Mouse (Mus musculus): Measurements from ENCODE around the gene Klhdc3. TPM values are rescaled to one million over a fixed set of nuclear protein-coding genes. Genes with fewer than 3 reads are reported as not detected.

Klhdc3 gene
- total RNA-seq (2012; rRNA removed): 66.7 and 72.3 TPM in 2 replicates
- 15.9 and 19.5 TPM in 2 replicates for total RNA-seq (2014; rRNA removed)
- 126 and 130 TPM in 2 replicates for polyA plus RNA-seq (2012; ENCODE audit: insufficient read length, low read depth)

GRCm38 (mm10) chr17:46680760-46681373 is at the start of gene Klhdc3:
Gene Klhdc3 (minus strand): TSS chr17:46680914.
- peak within 1 kb of the TSS; percentile 81 for H3K4me2 ChIP-seq (ENCODE audit: insufficient read depth, low read depth, poor library complexity, severe bottlenecking)
- H3K4me3 ChIP-seq (replicated peaks in 1 of 3; ENCODE audit: low read depth in 2 of 3, low read length in 2 of 3, poor library complexity in 1 of 3): peak within 1 kb of the TSS; percentile 77 to 99 (median 86)
- H3K4me1 ChIP-seq (ENCODE audit: control insufficient read depth in 1 of 2, insufficient read depth in 2 of 2): peaks cover 7 to 29% of the 10 kb centered on the region in 2 experiments
- TF ChIP-seq ZMIZ1 (IDR thresholded peaks at IDR 0.05; ENCODE audit: low read depth, low read length) (peak; percentile 52; the same call in 1 of the 2 replicates), MAX (IDR thresholded peaks at IDR 0.05; ENCODE audit: low read length) (no peak; the same call in 1 of the 2 replicates), IRF4 (IDR thresholded peaks at IDR 0.05; ENCODE audit: low read depth, low read length) (no peak), UBTF (IDR thresholded peaks at IDR 0.05; ENCODE audit: low read depth, low read length) (no peak), MAFK (IDR thresholded peaks at IDR 0.05; ENCODE audit: insufficient replicate concordance, low read length) (no peak), NRF1 (IDR thresholded peaks at IDR 0.05; ENCODE audit: low read depth, low read length) (peak; percentile 90), ELF1 (IDR thresholded peaks at IDR 0.05; ENCODE audit: low read depth, low read length) (peak; percentile 71), MYC (IDR thresholded peaks at IDR 0.05; ENCODE audit: low read depth, low read length) (no peak), BHLHE40 (IDR thresholded peaks at IDR 0.05; ENCODE audit: low read depth, low read length) (peak; percentile 87), MAZ (IDR thresholded peaks at IDR 0.05; ENCODE audit: low read depth, low read length) (peak; percentile 56; the same call in 1 of the 2 replicates), JUN (IDR thresholded peaks at IDR 0.05; ENCODE audit: insufficient read depth, low read depth, low read length) (no peak), NELFE (IDR thresholded peaks at IDR 0.05; ENCODE audit: low read depth, low read length) (peak; percentile 86), EP300 (IDR thresholded peaks at IDR 0.05; ENCODE audit: low read length) (no peak), GABPA (IDR thresholded peaks at IDR 0.05; ENCODE audit: insufficient replicate concordance, low read depth, low read length) (no peak; the same call in 1 of the 2 replicates), ZKSCAN1 (IDR thresholded peaks at IDR 0.05; ENCODE audit: borderline replicate concordance, low read depth, low read length) (no peak), CHD1 (IDR thresholded peaks at IDR 0.05; ENCODE audit: low read depth, low read length) (no peak), TCF12 (IDR thresholded peaks at IDR 0.05; ENCODE audit: low read depth, low read length) (peak; percentile 48), KAT2A (IDR thresholded peaks at IDR 0.05; ENCODE audit: insufficient replicate concordance, low read length) (peak; percentile 82; the same call in 1 of the 2 replicates), POLR2A (IDR thresholded peaks at IDR 0.05; ENCODE audit: low read depth, low read length) (peak; percentile 85), SMC3 (IDR thresholded peaks at IDR 0.05; ENCODE audit: low read depth, low read length) (no peak), SIN3A (IDR thresholded peaks at IDR 0.05; ENCODE audit: low read length) (peak; percentile 60), MXI1 (IDR thresholded peaks at IDR 0.05; ENCODE audit: low read depth, low read length) (peak; percentile 77), TBP (conservative IDR thresholded peaks at IDR 0.05; ENCODE audit: low read depth, low read length) (no peak), POLR2AphosphoS2 (IDR thresholded peaks at IDR 0.05; ENCODE audit: low read depth, low read length) (peak; percentile 72; the same call in 1 of the 2 replicates), MEF2A (IDR thresholded peaks at IDR 0.05; ENCODE audit: borderline replicate concordance, low read depth, low read length) (no peak), ZNF384 (IDR thresholded peaks at IDR 0.05; ENCODE audit: low read depth, low read length) (no peak), HCFC1 (IDR thresholded peaks at IDR 0.05; ENCODE audit: low read depth, low read length) (peak; percentile 93), JUND (conservative IDR thresholded peaks at IDR 0.05; ENCODE audit: low read depth, low read length) (no peak)
- in situ Hi-C loops (cut with MboI; ENCODE audit: low pct_ligation_motif_present, low pct_unique_long_range_greater_than_20kb, low sequenced_read_pairs) (no loop called here), dilution Hi-C loops (cut with MboI; ENCODE audit: extremely low pct_ligation_motif_present, extremely low pct_unique_long_range_greater_than_20kb, low sequenced_read_pairs) (no loop called here)
- H3K27ac ChIP-seq (ENCODE audit: insufficient read depth, low read depth): peak within 1 kb of the TSS; percentile 64
- H3K36me3 ChIP-seq (replicated peaks in 1 of 2; ENCODE audit: control insufficient read depth in 1 of 2, insufficient read depth in 1 of 2, low read length in 1 of 2): peaks cover 58 to 69% of the 10 kb centered on the region in 2 experiments
- no peaks in the 10 kb centered on the region for H3K9me3 ChIP-seq (replicated peaks; ENCODE audit: low read length)
- H3K27me3 ChIP-seq (replicated peaks): no peaks in the 10 kb centered on the region
- peaks cover 29% of the 10 kb centered on the region for H3K79me2 ChIP-seq (replicated peaks; ENCODE audit: control insufficient read depth, extremely low read depth, insufficient read depth, poor library complexity, severe bottlenecking)
- peak; percentile 99 for DNase-seq (ENCODE audit: extremely low read depth)
- peak within 1 kb of the TSS; percentile 99 for H3K9ac ChIP-seq (ENCODE audit: insufficient read depth, low read depth)

Measured in CH12.LX (cell line).